Mouse (Mus musculus) kidney, embryonic 16.5 days (tissue): ENCODE results near the gene Snapc4. TPM values are rescaled to one million over a fixed set of nuclear protein-coding genes. Genes with fewer than 3 reads are reported as not detected.
A peak's percentile ranks its signal among the peaks of the same experiment; 100 is the strongest.

Experiments used
- ATAC-seq: fragments of 200-750 bp; cut with Nextera tagmentation; 2 replicates; pipeline ENCODE4 v1.8.0; 2017; ENCODE audit warnings: moderate TSS enrichment; ENCODE audit not compliant: low FRiP score, low TSS enrichment
- H3K27ac ChIP-seq: fragments of 300-500 bp; sonication (generic); 2 replicates; pipeline ENCODE4 v1.5.1; 2014; ENCODE audit warnings: low read length
- H3K27me3 ChIP-seq: fragments of 300-500 bp; sonication (generic); 2 replicates; pipeline ENCODE4 v1.6.1; 2014; ENCODE audit warnings: low read length, control low read depth, mixed read lengths; ENCODE audit not compliant: insufficient read depth
- H3K36me3 ChIP-seq: fragments of 300-500 bp; sonication (generic); 2 replicates; pipeline ENCODE4 v1.6.1; 2014; ENCODE audit warnings: low read length, control low read depth, mixed read lengths; ENCODE audit not compliant: insufficient read depth
- H3K4me1 ChIP-seq: fragments of 300-500 bp; sonication (generic); 2 replicates; pipeline ENCODE4 v1.6.1; 2014; ENCODE audit warnings: low read length, control low read depth, mixed read lengths; ENCODE audit not compliant: insufficient read depth
- H3K4me2 ChIP-seq: fragments of 300-500 bp; sonication (generic); replicated peaks from 2 replicates; pipeline ENCODE4 v1.6.1; 2014; ENCODE audit warnings: low read depth, low read length
- H3K4me3 ChIP-seq: fragments of 300-500 bp; sonication (generic); 2 replicates; pipeline ENCODE4 v1.5.1; 2014; ENCODE audit warnings: mild to moderate bottlenecking, low read length
- H3K9ac ChIP-seq: fragments of 300-500 bp; sonication (generic); replicated peaks from 2 replicates; pipeline ENCODE4 v1.6.1; 2014; ENCODE audit warnings: low read length
- H3K9me3 ChIP-seq: fragments of 300-500 bp; sonication (generic); 2 replicates; pipeline ENCODE4 v1.6.1; 2016; ENCODE audit warnings: low read length, control low read depth
- WGBS: fragments of 180-500 bp; shearing (Covaris S2); extraction: QIAGEN DNeasy Blood & Tissue Kit; methylation state at CpG from one replicate; pipeline ENCODE4 v1.1.7; 2014; 5-methylcytosine and 5-hydroxymethylcytosine counted together
- polyA plus RNA-seq: library from polyadenylated mRNA; unstranded; fragments of >200 nt; fragmentation: Nextera tagmentation; extraction: Ambion mirVana; gene quantifications from 2 replicates; pipeline ENCODE4 v1.2.1, GENCODE M21; 2015

The Snapc4 gene
- polyA plus RNA-seq, 1 experiment from 2014 or later = 31.7 TPM

GRCm38 (mm10) chr2:26317371-26317770 lies 63.1 kb downstream of the Snapc4 start:
- H3K36me3 ChIP-seq = peaks cover under 1% of the 10 kb centered on the region; the same call in 1 of the 2 replicates
- peak overlapping the region; percentile 93; the same call in 1 of the 2 replicates for H3K4me3 ChIP-seq
- no peak overlapping the region for H3K27ac ChIP-seq
- no peaks in the 10 kb centered on the region for H3K9me3 ChIP-seq
- H3K4me2 ChIP-seq = peak overlapping the region; percentile 89
- peaks cover 36% of the 10 kb centered on the region for H3K4me1 ChIP-seq
- ATAC-seq = no peak
- H3K9ac ChIP-seq = no peak overlapping the region; the same call in 1 of the 2 replicates
- H3K27me3 ChIP-seq = no peaks in the 10 kb centered on the region
- 67% methylated on average over 3 of the region's 3 CpGs for whole genome bisulfite sequencing

GRCm38 (mm10) chr2:26316576-26317246 lies 63.7 kb downstream of the Snapc4 start:
- peak overlapping the region; percentile 93 for H3K4me3 ChIP-seq
- H3K4me2 ChIP-seq = peak overlapping the region; percentile 89
- no peak; the same call in 1 of the 2 replicates for ATAC-seq
- WGBS = 41% methylated on average over 9 of the region's 9 CpGs
- peak overlapping the region; percentile 95 for H3K9ac ChIP-seq
- no peaks in the 10 kb centered on the region for H3K36me3 ChIP-seq
- no peaks in the 10 kb centered on the region for H3K27me3 ChIP-seq
- H3K9me3 ChIP-seq = no peaks in the 10 kb centered on the region
- H3K27ac ChIP-seq = peak overlapping the region; percentile 97
- H3K4me1 ChIP-seq = peaks cover 36% of the 10 kb centered on the region

GRCm38 (mm10) chr2:26315925-26316311 lies 64.5 kb downstream of the Snapc4 start:
- Histone ChIP-seq H3K4me2 (peak overlapping the region; percentile 89), H3K4me1 (peaks cover 36% of the 10 kb centered on the region), H3K9ac (peak overlapping the region; percentile 95), H3K27ac (peak overlapping the region; percentile 97), H3K27me3 (no peaks in the 10 kb centered on the region), H3K9me3 (no peaks in the 10 kb centered on the region), H3K4me3 (peak overlapping the region; percentile 93), H3K36me3 (no peaks in the 10 kb centered on the region)
- ATAC-seq = peak; percentile 42
- 1% methylated on average over 11 of the region's 11 CpGs for WGBS

- Histone ChIP-seq H3K27ac (peak within 1 kb of the TSS; percentile 97), H3K4me3 (peak within 1 kb of the TSS; percentile 93), H3K36me3 (no peaks in the 10 kb centered on the region), H3K4me1 (peaks cover 36% of the 10 kb centered on the region), H3K9ac (peak within 1 kb of the TSS; percentile 95), H3K27me3 (no peaks in the 10 kb centered on the region), H3K9me3 (no peaks in the 10 kb centered on the region), H3K4me2 (peak within 1 kb of the TSS; percentile 89)
- under 1% methylated on average over 60 of the region's 66 CpGs for WGBS
- peak; percentile 83 for ATAC-seq
These were observed 65.2 kb downstream of the Snapc4 start, which contains the start of gene Gpsm1 for GRCm38 (mm10) chr2:26315072-26315924. TSS of gene Gpsm1 (plus strand) at chr2:26315515.

- H3K27me3 ChIP-seq = no peaks in the 10 kb centered on the region
- H3K4me2 ChIP-seq = peak overlapping the region; percentile 89
- 32% methylated on average over 13 of the region's 13 CpGs for WGBS
- peak; percentile 69 for ATAC-seq
- H3K4me1 ChIP-seq = peaks cover 41% of the 10 kb centered on the region
- peak overlapping the region; percentile 97 for H3K27ac ChIP-seq
- H3K4me3 ChIP-seq = peak overlapping the region; percentile 93
- H3K36me3 ChIP-seq = no peaks in the 10 kb centered on the region
- H3K9ac ChIP-seq = peak overlapping the region; percentile 95
- no peaks in the 10 kb centered on the region for H3K9me3 ChIP-seq
These were observed 66.0 kb downstream of the Snapc4 start for GRCm38 (mm10) chr2:26314281-26315071.

GRCm38 (mm10) chr2:26313394-26313793 lies 67.1 kb downstream of the Snapc4 start:
- H3K27ac ChIP-seq = peak overlapping the region; percentile 97
- no peaks in the 10 kb centered on the region for H3K36me3 ChIP-seq
- no peak overlapping the region for H3K4me2 ChIP-seq
- H3K9me3 ChIP-seq = no peaks in the 10 kb centered on the region
- H3K9ac ChIP-seq = no peak overlapping the region
- ATAC-seq = no peak
- H3K4me3 ChIP-seq = no peak overlapping the region
- 97% methylated on average over 1 of the region's 1 CpGs for WGBS
- H3K4me1 ChIP-seq = peaks cover 39% of the 10 kb centered on the region
- no peaks in the 10 kb centered on the region for H3K27me3 ChIP-seq

GRCm38 (mm10) chr2:26312812-26313211 lies 67.6 kb downstream of the Snapc4 start:
- Histone ChIP-seq H3K27ac (no peak overlapping the region), H3K4me2 (no peak overlapping the region), H3K4me1 (peaks cover 39% of the 10 kb centered on the region), H3K9me3 (no peaks in the 10 kb centered on the region), H3K4me3 (no peak overlapping the region), H3K36me3 (no peaks in the 10 kb centered on the region), H3K9ac (no peak overlapping the region), H3K27me3 (no peaks in the 10 kb centered on the region)
- WGBS = 65% methylated on average over 2 of the region's 2 CpGs
- ATAC-seq = no peak

Other genes with a start within 250 kb of the Snapc4 start
- 0.09 TPM in 1 of 2 replicates, not detected in the other for gene Lhx3, start 172.4 kb downstream of the Snapc4 start, polyA plus RNA-seq
- 18.4 and 20.7 TPM in 2 replicates for gene Qsox2, start 143.1 kb downstream of the Snapc4 start, polyA plus RNA-seq
- gene Ccdc187, start 86.1 kb downstream of the Snapc4 start, polyA plus RNA-seq = 0.02 and 0.03 TPM in 2 replicates
- gene Gpsm1, start 65.1 kb downstream of the Snapc4 start, polyA plus RNA-seq = 41.9 and 44.1 TPM in 2 replicates
- gene Dnlz, start 28.5 kb downstream of the Snapc4 start, polyA plus RNA-seq = 30.6 and 34.2 TPM in 2 replicates
- gene Card9, start 19.7 kb downstream of the Snapc4 start, polyA plus RNA-seq = 0.92 and 1.4 TPM in 2 replicates
- 125 and 127 TPM in 2 replicates for gene Entr1, start 8.7 kb upstream of the Snapc4 start, polyA plus RNA-seq
- gene Pmpca, start 8.7 kb upstream of the Snapc4 start, polyA plus RNA-seq = 122 TPM in 2 replicates
- gene Inpp5e, start 28.6 kb upstream of the Snapc4 start, polyA plus RNA-seq = 24.9 and 26.6 TPM in 2 replicates
- 27.6 and 28.6 TPM in 2 replicates for gene Sec16a, start 64.6 kb upstream of the Snapc4 start, polyA plus RNA-seq
- gene Notch1, start 136.0 kb upstream of the Snapc4 start, polyA plus RNA-seq = 23.7 and 27.0 TPM in 2 replicates
- gene Egfl7, start 199.4 kb upstream of the Snapc4 start, polyA plus RNA-seq = 257 and 266 TPM in 2 replicates
- not detected in 2 replicates for gene Gm20532, start 206.0 kb upstream of the Snapc4 start, polyA plus RNA-seq
- 53.0 and 57.0 TPM in 2 replicates for gene Agpat2, start 223.8 kb upstream of the Snapc4 start, polyA plus RNA-seq
- 39.3 and 40.3 TPM in 2 replicates for gene Fam69b, start 247.8 kb upstream of the Snapc4 start, polyA plus RNA-seq